Mouse (Mus musculus): ENCODE data around the gene Gm17087. TPM values are rescaled to one million over a fixed set of nuclear protein-coding genes. Genes with fewer than 3 reads are reported as not detected.

The Gm17087 gene
- polyA plus RNA-seq, 1 experiment from 2014 or later = not detected

DNA sequence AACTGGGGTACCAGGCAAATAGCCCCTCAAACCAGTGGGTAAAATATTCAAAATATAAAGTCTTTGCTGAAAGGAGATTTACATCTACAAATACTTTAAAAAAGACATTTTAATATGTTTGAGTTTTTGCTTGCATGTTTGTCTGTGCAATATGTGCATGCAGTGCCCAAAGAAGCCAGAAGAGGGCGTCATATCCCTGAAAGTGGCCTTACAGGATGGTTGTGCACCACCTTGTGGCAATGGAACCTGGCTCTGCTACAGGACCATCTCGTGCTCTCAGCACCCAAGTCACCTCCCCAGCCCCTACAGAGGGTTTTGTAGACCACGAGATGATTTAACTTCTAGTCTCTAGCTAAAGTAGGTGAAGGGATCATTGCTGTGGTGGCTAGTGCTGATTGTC, 32.9 kb downstream of the Gm17087 start:
- ATAC-seq (replicated peaks; ENCODE audit: low FRiP score, low TSS enrichment, low read depth) = no peak
- H3K4me3 ChIP-seq (ENCODE audit: low read depth, low read length) = no peak overlapping the region
- WGBS = 53% methylated on average over 3 of the region's 3 CpGs
- H3K27me3 ChIP-seq (replicated peaks; ENCODE audit: control insufficient read depth, insufficient read depth, low read length) = no peaks in the 10 kb centered on the region
- DNase-seq (ENCODE audit: low spot score) = no peak
- H3K9me3 ChIP-seq (ENCODE audit: control insufficient read depth, low read length) = no peaks in the 10 kb centered on the region
- no peak overlapping the region for H3K4me2 ChIP-seq (ENCODE audit: low read length)
- no peaks in the 10 kb centered on the region for H3K4me1 ChIP-seq (replicated peaks; ENCODE audit: control insufficient read depth, insufficient read depth, low read length)
- no peak overlapping the region for H3K27ac ChIP-seq (ENCODE audit: low read depth)
- no peak overlapping the region for H3K9ac ChIP-seq (ENCODE audit: low read length)
- H3K36me3 ChIP-seq (ENCODE audit: control insufficient read depth, insufficient read depth, low read length) = no peaks in the 10 kb centered on the region

DNA sequence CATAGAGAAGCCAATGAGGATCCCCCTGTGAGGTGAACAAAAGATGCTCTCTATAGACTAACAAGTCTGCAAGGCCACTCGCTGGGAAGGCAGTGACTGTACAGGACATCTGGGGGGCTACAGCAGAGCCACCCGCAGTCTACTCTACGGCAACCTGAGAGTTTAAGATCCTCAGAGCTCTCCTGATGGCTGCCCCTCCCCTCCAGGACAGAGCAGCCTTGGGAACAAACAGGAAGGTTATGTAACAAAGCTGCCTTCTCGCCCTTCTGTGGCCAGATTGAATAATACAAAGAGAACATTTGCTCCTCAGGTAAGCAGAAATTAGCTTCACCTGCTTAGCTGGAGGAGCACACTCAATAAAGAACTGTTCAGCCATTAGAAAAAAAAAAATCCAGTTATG, 34.1 kb downstream of the Gm17087 start:
- no peak for ATAC-seq (replicated peaks; ENCODE audit: low FRiP score, low TSS enrichment, low read depth)
- no peak overlapping the region for H3K27ac ChIP-seq (ENCODE audit: low read depth)
- WGBS = 56% methylated on average over 4 of the region's 4 CpGs

DNA sequence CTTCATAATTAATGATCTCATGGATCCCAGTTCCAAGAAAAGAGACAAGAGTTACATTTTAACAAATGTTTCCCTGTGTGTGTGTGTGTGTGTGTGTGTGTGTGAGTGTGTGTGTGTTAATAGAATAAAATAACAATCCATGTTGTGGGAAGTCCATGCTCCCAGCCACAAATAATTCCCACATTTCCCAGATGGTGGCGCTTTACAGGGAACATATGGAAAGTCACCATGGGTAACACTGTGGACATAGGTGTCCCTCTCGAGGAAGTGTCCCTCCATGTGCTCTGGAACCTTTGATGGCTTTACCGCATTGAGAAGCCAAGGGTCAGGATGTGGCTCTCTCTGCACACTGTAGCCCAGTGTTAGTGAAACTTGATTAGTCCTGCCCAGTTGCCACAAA, 38.1 kb downstream of the Gm17087 start:
- H3K4me1 ChIP-seq (replicated peaks; ENCODE audit: control insufficient read depth, insufficient read depth, low read length) = peaks cover 15% of the 10 kb centered on the region; the same call in 1 of the 2 replicates
- 80% methylated on average over 3 of the region's 3 CpGs for WGBS
- peaks cover 44% of the 10 kb centered on the region for H3K27me3 ChIP-seq (replicated peaks; ENCODE audit: control insufficient read depth, insufficient read depth, low read length)
- no peaks in the 10 kb centered on the region for H3K9me3 ChIP-seq (ENCODE audit: control insufficient read depth, low read length)
- ATAC-seq (replicated peaks; ENCODE audit: low FRiP score, low TSS enrichment, low read depth) (no peak), DNase-seq (ENCODE audit: low spot score) (no peak)
- H3K36me3 ChIP-seq (ENCODE audit: control insufficient read depth, insufficient read depth, low read length) = no peaks in the 10 kb centered on the region
- H3K9ac ChIP-seq (ENCODE audit: low read length) = no peak overlapping the region
- no peak overlapping the region for H3K4me3 ChIP-seq (ENCODE audit: low read depth, low read length)
- no peak overlapping the region for H3K4me2 ChIP-seq (ENCODE audit: low read length)
- H3K27ac ChIP-seq (ENCODE audit: low read depth) = no peak overlapping the region

More for the DNA sequence above, 34.1 kb downstream of the Gm17087 start:
- no peak for DNase-seq (ENCODE audit: low spot score)
- H3K4me2 ChIP-seq (ENCODE audit: low read length) = no peak overlapping the region
- H3K4me3 ChIP-seq (ENCODE audit: low read depth, low read length) = no peak overlapping the region
- H3K9me3 ChIP-seq (ENCODE audit: control insufficient read depth, low read length) = no peaks in the 10 kb centered on the region
- no peaks in the 10 kb centered on the region for H3K36me3 ChIP-seq (ENCODE audit: control insufficient read depth, insufficient read depth, low read length)
- 0 out of 2 replicates have a peak, but pooled peaks cover 5% of the 10 kb centered on the region for H3K27me3 ChIP-seq (replicated peaks; ENCODE audit: control insufficient read depth, insufficient read depth, low read length)
- H3K9ac ChIP-seq (ENCODE audit: low read length) = no peak overlapping the region
- no peaks in the 10 kb centered on the region for H3K4me1 ChIP-seq (replicated peaks; ENCODE audit: control insufficient read depth, insufficient read depth, low read length)

DNA sequence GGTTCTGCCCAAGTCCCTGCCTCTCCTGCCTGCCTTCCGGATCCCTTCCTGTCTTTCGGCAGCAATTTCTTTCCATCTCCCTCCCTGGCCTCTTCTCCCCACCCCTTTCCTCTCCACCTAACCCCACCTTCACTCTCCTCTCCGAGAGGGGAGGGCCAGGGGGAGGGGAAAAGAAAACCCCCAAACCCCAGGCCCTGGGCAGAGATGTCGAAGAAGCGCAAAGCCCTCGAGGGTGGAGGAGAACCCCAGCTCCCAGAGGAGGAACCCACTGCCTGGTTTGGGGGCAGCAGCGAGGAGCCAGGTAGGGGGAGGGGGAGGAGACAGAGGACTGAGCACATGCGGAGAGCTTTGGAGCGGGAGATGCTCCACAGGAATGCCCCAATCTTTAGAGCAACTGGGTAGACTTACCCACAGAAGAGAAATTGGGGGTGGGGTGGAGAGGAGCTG, 39.9 kb downstream of the Gm17087 start:
- Histone ChIP-seq H3K36me3 (ENCODE audit: control insufficient read depth, insufficient read depth, low read length) (no peaks in the 10 kb centered on the region), H3K27me3 (replicated peaks; ENCODE audit: control insufficient read depth, insufficient read depth, low read length) (peaks cover 55% of the 10 kb centered on the region), H3K27ac (ENCODE audit: low read depth) (no peak overlapping the region), H3K4me3 (ENCODE audit: low read depth, low read length) (no peak overlapping the region), H3K4me1 (replicated peaks; ENCODE audit: control insufficient read depth, insufficient read depth, low read length) (peaks cover 15% of the 10 kb centered on the region; the same call in 1 of the 2 replicates), H3K9ac (ENCODE audit: low read length) (no peak overlapping the region), H3K4me2 (ENCODE audit: low read length) (no peak overlapping the region), H3K9me3 (ENCODE audit: control insufficient read depth, low read length) (no peaks in the 10 kb centered on the region)
- ATAC-seq (replicated peaks; ENCODE audit: low FRiP score, low TSS enrichment, low read depth) (no peak), DNase-seq (ENCODE audit: low spot score) (no peak)
- 20% methylated on average over 7 of the region's 9 CpGs for WGBS

DNA sequence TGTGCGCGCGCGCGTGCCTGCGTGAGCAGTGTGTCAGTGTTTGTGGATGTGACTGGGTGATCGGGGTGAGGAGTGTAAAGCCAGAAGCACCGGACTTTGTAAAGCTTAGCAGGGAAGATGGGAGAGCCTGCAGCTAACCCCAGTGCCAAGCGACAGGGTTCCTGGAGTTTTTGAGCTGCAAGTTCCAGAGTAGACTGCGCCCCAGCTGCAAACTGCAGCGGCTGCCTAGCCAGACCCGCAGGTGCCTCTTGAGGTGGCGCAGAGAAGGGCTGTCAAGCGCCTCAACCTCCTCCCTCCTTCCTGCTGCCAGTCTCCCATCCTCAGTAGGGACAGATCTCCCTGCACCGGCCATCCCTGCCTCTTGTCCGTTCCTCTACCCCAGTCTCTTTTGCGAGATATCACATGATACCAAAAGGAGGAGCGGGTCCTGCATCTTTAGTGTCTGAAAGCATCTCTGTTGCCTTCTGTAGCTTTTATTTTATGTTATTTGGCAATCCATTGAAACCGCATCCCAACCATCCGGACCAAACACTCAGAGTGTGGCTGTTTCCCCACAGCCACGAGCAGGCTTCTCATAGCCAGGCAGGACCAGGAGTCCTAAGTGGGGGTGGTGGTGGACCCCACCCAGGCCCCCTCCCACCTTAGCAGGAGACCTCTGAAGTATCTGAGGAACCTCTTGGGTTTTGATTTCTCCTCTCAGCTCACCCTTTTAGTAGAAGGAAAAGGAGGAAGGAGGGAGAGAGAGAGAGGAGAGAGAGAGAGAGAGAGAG, 40.6 kb downstream of the Gm17087 start:
- no peak for DNase-seq (ENCODE audit: low spot score)
- no peak overlapping the region for H3K9ac ChIP-seq (ENCODE audit: low read length)
- ATAC-seq (replicated peaks; ENCODE audit: low FRiP score, low TSS enrichment, low read depth) = no peak

DNA sequence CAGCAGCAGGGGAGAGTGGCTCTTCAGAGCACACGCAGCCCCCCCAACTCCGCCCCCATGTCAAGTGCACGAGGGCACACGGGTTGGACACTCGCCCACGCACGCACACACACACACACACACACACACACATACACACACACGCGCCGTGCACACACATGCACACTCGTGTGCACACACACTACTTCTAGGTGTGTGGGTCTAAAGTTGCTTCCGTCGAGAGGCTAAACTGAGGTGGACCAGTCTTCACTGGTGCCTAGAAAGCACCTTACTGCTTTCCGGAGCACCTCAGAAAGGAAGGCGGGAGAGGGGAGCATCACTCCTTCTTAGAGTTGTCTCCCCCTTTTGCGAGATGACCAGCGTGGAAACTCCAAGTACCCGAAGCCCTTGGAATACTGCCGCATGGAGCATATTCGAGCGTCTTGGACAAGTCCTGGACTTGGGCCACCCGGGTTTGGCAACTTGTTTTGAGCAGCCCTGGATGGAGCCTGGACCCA, 41.5 kb downstream of the Gm17087 start, which contains the start of gene Pde10a:
TSS of gene Pde10a (plus strand) at position 148 of the 497 bp plus-strand sequence.
- no peaks in the 10 kb centered on the region for H3K36me3 ChIP-seq (ENCODE audit: control insufficient read depth, insufficient read depth, low read length)
- H3K27me3 ChIP-seq (replicated peaks; ENCODE audit: control insufficient read depth, insufficient read depth, low read length) = peaks cover 57% of the 10 kb centered on the region
- H3K4me3 ChIP-seq (ENCODE audit: low read depth, low read length) = peak within 1 kb of the TSS; percentile 44
- peak; percentile 69 for DNase-seq (ENCODE audit: low spot score)
- H3K4me2 ChIP-seq (ENCODE audit: low read length) = peak within 1 kb of the TSS; percentile 97
- peaks cover 15% of the 10 kb centered on the region; the same call in 1 of the 2 replicates for H3K4me1 ChIP-seq (replicated peaks; ENCODE audit: control insufficient read depth, insufficient read depth, low read length)
- 3% methylated on average over 22 of the region's 22 CpGs for WGBS
- H3K9ac ChIP-seq (ENCODE audit: low read length) = peak within 1 kb of the TSS; percentile 35
- no peaks in the 10 kb centered on the region for H3K9me3 ChIP-seq (ENCODE audit: control insufficient read depth, low read length)
- no peak within 1 kb of the TSS for H3K27ac ChIP-seq (ENCODE audit: low read depth)
- peak; percentile 52; the same call in 1 of the 2 replicates for ATAC-seq (replicated peaks; ENCODE audit: low FRiP score, low TSS enrichment, low read depth)

More for the DNA sequence above, 40.6 kb downstream of the Gm17087 start:
- 5% methylated on average over 21 of the region's 21 CpGs for WGBS
- H3K27me3 ChIP-seq (replicated peaks; ENCODE audit: control insufficient read depth, insufficient read depth, low read length) = peaks cover 57% of the 10 kb centered on the region
- no peak overlapping the region for H3K27ac ChIP-seq (ENCODE audit: low read depth)
- peak overlapping the region; percentile 44 for H3K4me3 ChIP-seq (ENCODE audit: low read depth, low read length)
- H3K9me3 ChIP-seq (ENCODE audit: control insufficient read depth, low read length) = no peaks in the 10 kb centered on the region
- no peaks in the 10 kb centered on the region for H3K36me3 ChIP-seq (ENCODE audit: control insufficient read depth, insufficient read depth, low read length)
- H3K4me1 ChIP-seq (replicated peaks; ENCODE audit: control insufficient read depth, insufficient read depth, low read length) = peaks cover 15% of the 10 kb centered on the region; the same call in 1 of the 2 replicates
- H3K4me2 ChIP-seq (ENCODE audit: low read length) = peak overlapping the region; percentile 97

DNA sequence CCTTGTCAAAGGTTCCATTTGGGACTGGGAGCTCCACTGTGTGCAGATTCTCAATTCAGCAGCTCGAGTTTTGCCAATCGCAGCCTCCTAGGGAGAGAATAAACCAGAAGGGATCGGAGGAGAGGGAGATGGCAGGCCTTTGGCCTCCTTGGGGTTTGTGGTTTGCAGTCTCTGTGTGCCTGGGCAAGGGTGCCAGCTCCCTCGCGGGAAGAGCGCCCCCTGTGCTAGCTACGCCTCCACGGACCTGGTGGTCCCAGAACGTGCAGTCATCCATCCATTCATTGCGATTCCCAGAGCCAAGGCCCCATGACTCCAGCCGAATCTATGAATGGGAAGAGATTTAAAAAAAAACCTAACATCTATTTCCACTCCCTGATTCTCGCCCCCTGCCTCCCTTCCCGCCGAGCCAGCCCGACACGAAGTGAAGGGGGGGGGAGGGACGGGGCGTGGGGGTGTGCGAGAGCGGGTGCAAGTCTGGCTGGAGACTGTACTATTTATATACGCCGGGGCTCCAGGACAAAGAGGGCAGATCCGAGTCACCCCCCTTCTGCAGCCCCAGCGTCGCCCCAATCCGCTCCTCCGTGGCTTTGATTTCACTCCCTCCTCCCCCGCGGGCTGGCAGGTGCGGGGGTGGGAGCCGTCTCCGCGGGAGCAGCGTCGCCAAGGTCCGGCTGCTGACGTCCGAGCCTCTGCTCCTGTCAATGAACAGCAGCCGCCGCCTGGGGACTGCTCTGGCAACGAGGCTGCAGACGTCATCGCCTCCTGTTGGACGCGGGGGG, 42.2 kb downstream of the Gm17087 start:
- H3K9me3 ChIP-seq (ENCODE audit: control insufficient read depth, low read length) = no peaks in the 10 kb centered on the region
- no peak overlapping the region for H3K27ac ChIP-seq (ENCODE audit: low read depth)
- peak overlapping the region; percentile 44 for H3K4me3 ChIP-seq (ENCODE audit: low read depth, low read length)
- H3K27me3 ChIP-seq (replicated peaks; ENCODE audit: control insufficient read depth, insufficient read depth, low read length) = peaks cover 57% of the 10 kb centered on the region
- DNase-seq (ENCODE audit: low spot score) (peak; percentile 76), ATAC-seq (replicated peaks; ENCODE audit: low FRiP score, low TSS enrichment, low read depth) (peak; percentile 78)
- H3K9ac ChIP-seq (ENCODE audit: low read length) = peak overlapping the region; percentile 35
- H3K36me3 ChIP-seq (ENCODE audit: control insufficient read depth, insufficient read depth, low read length) = no peaks in the 10 kb centered on the region
- WGBS = 2% methylated on average over 35 of the region's 45 CpGs
- H3K4me2 ChIP-seq (ENCODE audit: low read length) = peak overlapping the region; percentile 97
- peaks cover 15% of the 10 kb centered on the region; the same call in 1 of the 2 replicates for H3K4me1 ChIP-seq (replicated peaks; ENCODE audit: control insufficient read depth, insufficient read depth, low read length)

DNA sequence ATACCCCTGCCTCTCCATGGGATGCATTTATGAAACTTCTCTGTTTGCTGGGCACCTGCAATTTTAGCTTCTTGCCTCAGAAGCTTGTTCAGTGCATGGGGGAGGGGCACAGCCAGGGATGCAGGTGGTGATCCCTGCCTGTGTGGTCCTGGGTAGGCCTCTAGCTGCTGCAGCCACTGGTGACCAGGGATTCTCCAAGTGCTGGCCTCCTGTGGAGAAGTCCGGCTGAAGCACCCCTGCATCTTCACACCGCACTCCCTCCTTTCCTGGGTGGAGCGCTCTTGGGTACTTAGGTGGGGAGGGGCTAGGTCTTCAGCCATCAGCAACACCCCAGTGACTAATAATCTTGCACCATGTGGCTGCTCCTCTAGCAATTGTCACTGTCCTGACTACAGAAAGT, 42.8 kb downstream of the Gm17087 start:
- H3K9ac ChIP-seq (ENCODE audit: low read length) = no peak overlapping the region
- DNase-seq (ENCODE audit: low spot score) (no peak), ATAC-seq (replicated peaks; ENCODE audit: low FRiP score, low TSS enrichment, low read depth) (no peak)
- H3K4me2 ChIP-seq (ENCODE audit: low read length) = peak overlapping the region; percentile 97
- WGBS = 34% methylated on average over 3 of the region's 3 CpGs
- H3K36me3 ChIP-seq (ENCODE audit: control insufficient read depth, insufficient read depth, low read length) = no peaks in the 10 kb centered on the region
- H3K4me3 ChIP-seq (ENCODE audit: low read depth, low read length) = peak overlapping the region; percentile 44
- H3K4me1 ChIP-seq (replicated peaks; ENCODE audit: control insufficient read depth, insufficient read depth, low read length) = peaks cover 15% of the 10 kb centered on the region; the same call in 1 of the 2 replicates
- no peak overlapping the region for H3K27ac ChIP-seq (ENCODE audit: low read depth)
- H3K9me3 ChIP-seq (ENCODE audit: control insufficient read depth, low read length) = no peaks in the 10 kb centered on the region
- H3K27me3 ChIP-seq (replicated peaks; ENCODE audit: control insufficient read depth, insufficient read depth, low read length) = peaks cover 57% of the 10 kb centered on the region

Data from intestine, embryonic 14.5 days (tissue).